Mouse (Mus musculus) hindlimb bud, embryonic 11.5 days (tissue): ENCODE measurements around the gene Vmn1r32.

Experiments
- DNase-seq: peaks from one replicate; pipeline ENCODE4 v3.0.0-alpha.2; 2012; ENCODE audit warnings: low read depth, low spot score; ENCODE audit errors: extremely low spot score

Gene Vmn1r32

GRCm38 (mm10) chr6:66559996-66560395 lies at the start of gene Vmn1r32:
Vmn1r32 (minus strand) TSS chr6:66560096.
- no peak for DNase-seq

DNA sequence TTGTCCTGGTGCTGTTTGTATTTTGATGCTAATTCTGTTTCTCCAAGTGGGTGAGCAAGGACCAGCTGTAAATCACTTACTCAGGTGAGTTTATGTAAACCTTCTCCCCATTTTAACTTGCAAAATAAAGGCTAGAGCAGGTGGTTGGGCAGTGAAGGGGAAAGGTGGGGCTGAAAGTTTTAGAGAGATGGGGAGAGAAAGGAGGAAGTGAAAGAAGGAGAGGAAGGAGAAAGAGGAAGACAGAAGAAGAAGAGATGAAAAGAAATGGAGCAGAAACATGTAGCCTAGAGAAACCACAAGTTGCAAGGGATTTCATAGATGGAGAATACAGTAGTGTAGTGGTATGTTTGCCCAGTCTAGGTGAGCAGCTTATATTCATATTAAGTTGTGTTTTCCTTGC lies 35.9 kb upstream of the Vmn1r32 start:
- no peak for DNase-seq

DNA sequence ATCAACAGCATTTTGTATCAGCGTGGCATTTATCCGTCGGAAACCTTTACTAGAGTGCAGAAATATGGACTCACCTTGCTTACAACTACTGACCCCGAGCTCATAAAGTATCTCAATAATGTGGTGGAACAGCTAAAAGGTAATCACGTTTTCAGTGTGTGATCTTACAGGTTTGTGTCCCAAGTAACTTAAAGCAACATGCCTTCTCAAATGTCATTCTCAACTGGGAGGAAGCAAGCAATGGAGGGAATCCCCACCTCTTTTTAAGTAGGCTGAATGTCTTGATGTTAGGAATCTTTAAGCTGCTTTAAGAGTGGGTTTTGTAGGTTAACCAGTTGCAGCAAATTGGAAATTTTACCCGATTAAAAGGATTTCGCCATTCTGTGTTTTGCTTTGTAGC lies 23.9 kb downstream of the Vmn1r32 start:
- DNase-seq: no peak

DNA sequence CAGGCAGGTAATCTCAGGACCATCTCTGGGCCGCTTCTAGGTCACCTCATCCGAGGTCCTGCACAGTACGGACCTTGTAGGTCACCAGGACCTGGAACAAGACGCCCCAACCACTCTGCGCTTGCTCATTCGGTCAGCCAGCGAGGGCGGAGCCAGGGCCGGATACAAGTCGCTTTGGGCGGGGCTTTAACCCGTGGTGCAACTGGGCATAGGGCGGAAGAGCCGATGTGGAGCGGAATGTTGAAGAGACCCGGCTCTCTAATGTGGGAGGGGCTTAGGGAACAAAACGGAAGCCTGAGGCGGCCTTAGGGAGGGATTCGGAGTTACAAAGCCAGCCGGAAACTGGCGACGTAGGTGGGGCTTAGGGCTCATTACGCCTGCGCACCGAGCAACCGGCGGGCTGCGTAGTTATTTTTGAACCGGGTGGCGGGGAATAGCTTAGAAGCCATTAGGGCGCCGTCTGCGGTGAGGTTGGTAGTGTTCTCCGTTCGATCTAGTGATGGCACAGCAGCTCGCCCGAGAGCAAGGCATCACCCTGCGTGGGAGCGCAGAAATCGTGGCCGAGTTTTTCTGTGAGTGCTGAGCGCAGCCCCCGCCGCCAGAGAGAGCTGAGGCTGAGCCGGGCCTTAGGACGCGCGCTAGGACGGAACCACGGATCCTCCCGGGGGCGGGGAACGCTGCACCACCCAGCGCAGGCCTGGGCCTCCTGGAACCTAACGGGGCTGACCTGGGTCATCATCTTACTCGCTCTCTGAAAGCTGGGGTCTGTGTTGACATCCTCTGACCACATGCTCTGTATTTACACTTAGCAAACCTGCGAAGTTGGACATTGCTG lies 24.7 kb downstream of the Vmn1r32 start, which contains the start of gene Mad2l1:
Mad2l1 (plus strand) TSS at position 363 of the 835 bp plus-strand sequence.
- DNase-seq: peak; percentile 98

DNA sequence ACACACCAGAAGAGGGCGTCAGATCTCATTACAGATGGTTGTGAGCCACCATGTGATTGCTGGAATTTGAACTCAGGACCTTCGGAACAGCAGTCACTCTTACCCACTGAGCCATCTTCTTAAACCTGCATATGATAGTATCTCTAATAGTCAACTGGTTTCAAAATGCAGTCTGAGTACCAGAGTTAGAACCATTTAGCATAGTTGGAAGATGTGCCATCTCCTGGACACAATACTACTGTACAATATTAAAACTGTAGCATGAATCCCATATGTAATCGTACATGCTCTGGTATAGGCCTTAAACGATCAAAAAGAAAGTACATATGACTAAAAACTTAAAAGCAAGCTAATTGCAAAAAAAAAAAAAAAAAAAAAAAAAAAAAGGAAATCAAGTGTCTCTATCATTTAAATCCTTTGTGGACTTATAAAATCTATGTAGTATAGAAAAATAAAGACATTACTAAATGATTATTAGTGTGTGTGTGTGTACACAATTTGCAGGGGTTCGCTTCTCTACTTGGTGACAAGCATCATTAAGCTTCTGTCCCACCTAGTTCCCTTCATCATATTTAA lies 25.4 kb downstream of the Vmn1r32 start:
- DNase-seq: no peak

DNA sequence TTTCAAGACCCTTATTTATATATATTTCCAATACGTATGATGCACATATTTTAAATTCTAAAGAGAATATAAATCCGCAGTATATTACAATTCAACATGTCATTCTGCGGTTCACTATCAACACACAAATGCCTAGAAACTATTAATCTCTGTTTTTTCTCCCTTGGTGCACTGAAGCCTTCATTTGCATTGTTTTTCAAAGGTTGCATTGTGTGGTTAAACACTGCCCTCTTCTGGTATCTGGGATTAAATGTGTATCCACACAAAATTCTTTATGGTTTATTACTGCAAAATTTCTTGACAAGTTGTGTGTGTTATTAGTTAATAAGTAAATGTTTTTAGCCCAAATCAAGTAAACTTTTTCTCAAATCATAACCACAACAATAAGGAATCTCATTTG lies 26.7 kb downstream of the Vmn1r32 start:
- DNase-seq: peak; percentile 70

DNA sequence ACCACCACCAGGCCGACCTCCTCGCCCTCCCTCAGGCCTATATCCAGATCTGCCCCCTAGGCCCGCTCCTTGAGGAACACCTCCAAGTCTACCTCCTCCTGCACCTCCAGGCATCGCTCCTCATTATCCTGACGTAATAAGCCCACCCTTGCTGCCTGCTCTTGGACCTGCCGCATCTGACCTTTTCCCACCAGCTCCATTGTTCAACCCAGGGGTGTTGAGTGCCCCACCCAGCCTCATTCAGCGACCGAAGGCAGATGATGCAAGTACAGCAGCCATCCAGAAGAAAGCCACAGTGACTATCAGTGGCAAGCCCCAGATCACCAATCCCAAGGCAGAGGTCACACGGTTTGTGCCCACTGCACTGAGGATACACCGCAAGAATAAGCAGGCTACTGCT lies 31.5 kb downstream of the Vmn1r32 start:
- DNase-seq: no peak

GRCm38 (mm10) chr6:66516368-66516767 lies 43.5 kb downstream of the Vmn1r32 start:
- no peak for DNase-seq
